Mouse (Mus musculus): Measurements from ENCODE around the gene Obsl1. TPM values are rescaled to one million over a fixed set of nuclear protein-coding genes. Genes with fewer than 3 reads are reported as not detected.

Obsl1 gene
- total and polyA plus RNA-seq, 2 experiments from 2014 or later: 24.2 to 45.9 TPM

- ATAC-seq (ENCODE audit: low FRiP score): no peak
- no peak overlapping the region for H3K4me2 ChIP-seq (ENCODE audit: low read depth, low read length, poor library complexity, severe bottlenecking)
- DNase-seq (ENCODE audit: low spot score): no peak
- no peaks in the 10 kb centered on the region for H3K27me3 ChIP-seq (ENCODE audit: insufficient read depth, low read length)
- no peak overlapping the region for H3K27ac ChIP-seq (ENCODE audit: low read depth, low read length)
- H3K9ac ChIP-seq (replicated peaks; ENCODE audit: low read length, poor library complexity, severe bottlenecking): no peak overlapping the region
- no peaks in the 10 kb centered on the region for H3K9me3 ChIP-seq (ENCODE audit: low read length)
- TF ChIP-seq CTCF (IDR thresholded peaks at IDR 0.05): 0 out of 2 replicates have a peak, but pooled peaks have one; percentile 10
- H3K4me3 ChIP-seq (ENCODE audit: low read depth, low read length): no peak overlapping the region
- 84% methylated on average over 7 of the region's 7 CpGs for WGBS
- H3K4me1 ChIP-seq (ENCODE audit: insufficient read depth, low read length): no peaks in the 10 kb centered on the region
- peaks cover 31% of the 10 kb centered on the region for H3K36me3 ChIP-seq (ENCODE audit: insufficient read depth, low read length)
Observed at GRCm38 (mm10) chr1:75499441-75499840, 6.8 kb downstream of the Obsl1 start.

DNA sequence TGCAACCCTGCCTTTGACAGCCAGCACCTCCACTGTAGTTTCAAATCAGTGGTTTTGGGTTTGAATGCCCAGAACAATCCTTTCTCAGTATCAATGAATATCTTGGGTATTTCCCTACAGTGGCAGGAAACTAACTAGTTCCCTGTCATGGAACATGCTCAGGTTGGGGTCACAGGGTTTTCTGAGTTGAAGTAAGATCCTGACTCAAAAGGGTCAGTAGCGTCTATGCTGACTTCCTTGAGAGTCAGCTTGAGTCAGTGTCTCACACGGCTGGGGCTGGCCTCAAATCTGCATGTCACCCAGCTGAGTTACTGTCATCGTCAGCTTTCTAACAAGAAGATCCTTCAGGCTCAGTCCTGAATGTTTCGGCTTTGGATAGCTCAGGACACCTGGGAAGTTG, 7.4 kb downstream of the Obsl1 start:
- DNase-seq (ENCODE audit: low spot score): no peak
- WGBS: 93% methylated on average over 4 of the region's 4 CpGs
- no peak overlapping the region for H3K4me3 ChIP-seq (ENCODE audit: low read depth, low read length)
- H3K9ac ChIP-seq (replicated peaks; ENCODE audit: low read length, poor library complexity, severe bottlenecking): no peak overlapping the region
- TF ChIP-seq CTCF (IDR thresholded peaks at IDR 0.05): no peak
- no peaks in the 10 kb centered on the region for H3K9me3 ChIP-seq (ENCODE audit: low read length)
- H3K36me3 ChIP-seq (ENCODE audit: insufficient read depth, low read length): peaks cover 31% of the 10 kb centered on the region
- no peak overlapping the region for H3K4me2 ChIP-seq (ENCODE audit: low read depth, low read length, poor library complexity, severe bottlenecking)
- ATAC-seq (ENCODE audit: low FRiP score): no peak
- no peaks in the 10 kb centered on the region for H3K4me1 ChIP-seq (ENCODE audit: insufficient read depth, low read length)
- H3K27me3 ChIP-seq (ENCODE audit: insufficient read depth, low read length): no peaks in the 10 kb centered on the region
- no peak overlapping the region for H3K27ac ChIP-seq (ENCODE audit: low read depth, low read length)

- WGBS: 43% methylated on average over 12 of the region's 12 CpGs
- Histone ChIP-seq H3K27ac (ENCODE audit: low read depth, low read length) (no peak overlapping the region), H3K4me3 (ENCODE audit: low read depth, low read length) (no peak overlapping the region), H3K9me3 (ENCODE audit: low read length) (no peaks in the 10 kb centered on the region), H3K27me3 (ENCODE audit: insufficient read depth, low read length) (no peaks in the 10 kb centered on the region), H3K4me2 (ENCODE audit: low read depth, low read length, poor library complexity, severe bottlenecking) (no peak overlapping the region), H3K36me3 (ENCODE audit: insufficient read depth, low read length) (peaks cover 28% of the 10 kb centered on the region), H3K9ac (replicated peaks; ENCODE audit: low read length, poor library complexity, severe bottlenecking) (no peak overlapping the region), H3K4me1 (ENCODE audit: insufficient read depth, low read length) (no peaks in the 10 kb centered on the region)
- peak; percentile 86 for TF ChIP-seq CTCF (IDR thresholded peaks at IDR 0.05)
- ATAC-seq (ENCODE audit: low FRiP score) (no peak), DNase-seq (ENCODE audit: low spot score) (peak; percentile 73)
Observed at GRCm38 (mm10) chr1:75494878-75495548, 11.2 kb downstream of the Obsl1 start.

DNA sequence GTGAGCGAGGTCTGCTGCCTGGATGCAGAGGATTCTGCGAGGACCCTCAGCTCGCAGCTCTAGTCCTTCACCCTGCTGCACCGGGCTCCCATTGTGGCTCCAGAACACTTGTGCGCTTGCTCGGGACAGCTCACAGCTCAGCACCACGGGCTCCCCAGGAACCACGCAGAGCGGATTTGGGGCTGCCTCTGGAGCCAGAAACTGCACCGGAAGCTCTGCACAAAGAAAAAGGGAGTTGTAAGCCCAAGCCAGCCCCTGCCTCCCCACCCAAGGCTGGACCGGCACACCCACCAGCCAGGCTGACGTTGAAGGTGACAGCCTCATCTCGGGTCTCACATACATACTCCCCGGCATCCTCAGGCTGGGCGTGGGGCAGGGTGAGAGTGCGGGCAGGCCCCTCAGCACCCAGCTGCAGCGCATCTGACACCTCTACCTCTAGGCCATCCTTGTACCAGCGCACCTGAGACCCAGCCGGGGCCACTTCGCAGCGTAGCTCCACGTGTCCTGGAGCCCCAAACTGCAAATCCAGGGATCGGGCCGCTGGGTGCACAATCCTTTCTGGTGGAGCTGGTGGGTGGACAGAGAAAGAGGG, 13.6 kb downstream of the Obsl1 start:
- Histone ChIP-seq H3K4me2 (ENCODE audit: low read depth, low read length, poor library complexity, severe bottlenecking) (no peak overlapping the region), H3K4me1 (ENCODE audit: insufficient read depth, low read length) (no peaks in the 10 kb centered on the region), H3K9ac (replicated peaks; ENCODE audit: low read length, poor library complexity, severe bottlenecking) (no peak overlapping the region), H3K4me3 (ENCODE audit: low read depth, low read length) (no peak overlapping the region), H3K36me3 (ENCODE audit: insufficient read depth, low read length) (peaks cover 13% of the 10 kb centered on the region; the same call in 1 of the 2 replicates), H3K27me3 (ENCODE audit: insufficient read depth, low read length) (peaks cover 4% of the 10 kb centered on the region), H3K9me3 (ENCODE audit: low read length) (no peaks in the 10 kb centered on the region), H3K27ac (ENCODE audit: low read depth, low read length) (no peak overlapping the region)
- TF ChIP-seq CTCF (IDR thresholded peaks at IDR 0.05): no peak
- DNase-seq (ENCODE audit: low spot score): no peak
- WGBS: 42% methylated on average over 24 of the region's 24 CpGs
- ATAC-seq (ENCODE audit: low FRiP score): no peak

- DNase-seq (ENCODE audit: low spot score): no peak
- 86% methylated on average over 34 of the region's 34 CpGs for WGBS
Observed at GRCm38 (mm10) chr1:75490785-75491551, 15.3 kb downstream of the Obsl1 start.

More at GRCm38 (mm10) chr1:75490785-75491551, 15.3 kb downstream of the Obsl1 start:
- Histone ChIP-seq H3K9ac (replicated peaks; ENCODE audit: low read length, poor library complexity, severe bottlenecking) (no peak overlapping the region), H3K9me3 (ENCODE audit: low read length) (no peaks in the 10 kb centered on the region), H3K27ac (ENCODE audit: low read depth, low read length) (no peak overlapping the region), H3K4me3 (ENCODE audit: low read depth, low read length) (no peak overlapping the region), H3K4me2 (ENCODE audit: low read depth, low read length, poor library complexity, severe bottlenecking) (no peak overlapping the region), H3K27me3 (ENCODE audit: insufficient read depth, low read length) (peaks cover 4% of the 10 kb centered on the region), H3K36me3 (ENCODE audit: insufficient read depth, low read length) (peaks cover 12% of the 10 kb centered on the region; the same call in 1 of the 2 replicates), H3K4me1 (ENCODE audit: insufficient read depth, low read length) (no peaks in the 10 kb centered on the region)
- no peak for TF ChIP-seq CTCF (IDR thresholded peaks at IDR 0.05)
- no peak for ATAC-seq (ENCODE audit: low FRiP score)

Data from midbrain, postnatal 0 days (tissue).